Mouse (Mus musculus) ovary, postnatal 36 days (tissue): Measurements from ENCODE around the gene Tmtc1.

Experiments used
- DNase-seq: peaks from one replicate; pipeline ENCODE4 v3.0.0; 2022; ENCODE audit warnings: low spot score, mixed read lengths

Gene Tmtc1

DNA sequence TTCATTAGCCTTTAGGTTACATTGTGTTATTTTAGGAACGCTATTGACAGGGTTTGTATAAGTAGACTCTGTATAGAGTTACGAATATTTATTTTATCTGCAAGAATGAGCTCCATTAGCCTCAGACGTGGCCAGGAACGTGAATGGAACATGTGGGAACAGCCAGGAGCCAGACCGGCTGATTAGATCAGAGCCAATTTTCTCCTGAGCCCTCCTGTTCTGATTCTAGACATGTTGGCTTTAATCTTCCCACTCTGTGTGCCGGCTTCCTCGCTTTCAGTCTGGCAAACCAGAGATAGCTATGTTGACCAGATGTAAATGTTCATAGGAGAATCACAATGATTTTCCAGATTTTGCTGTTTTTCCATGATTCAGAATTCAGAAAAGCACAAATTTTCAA lies 22.6 kb downstream of the Tmtc1 start:
- DNase-seq = no peak

DNA sequence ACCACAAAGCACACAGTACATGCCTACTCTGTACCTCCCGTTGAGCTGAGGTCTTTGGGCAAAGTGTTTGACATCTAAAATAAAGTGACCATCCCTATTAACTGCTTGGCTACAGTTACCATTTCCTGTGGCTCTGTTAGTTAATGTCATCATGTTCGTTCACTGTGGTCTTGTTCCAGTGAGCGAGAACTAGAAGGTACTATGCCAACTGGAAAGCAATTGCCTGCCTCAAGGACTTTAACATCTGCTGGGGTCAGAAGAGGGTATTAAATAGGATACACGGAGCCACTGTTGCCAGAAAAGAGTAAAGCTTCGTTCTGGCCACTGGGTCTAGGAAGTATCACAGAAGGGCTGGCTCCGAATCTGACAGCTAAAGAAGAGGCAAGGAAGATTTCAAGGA lies 23.8 kb downstream of the Tmtc1 start:
- no peak for DNase-seq

DNA sequence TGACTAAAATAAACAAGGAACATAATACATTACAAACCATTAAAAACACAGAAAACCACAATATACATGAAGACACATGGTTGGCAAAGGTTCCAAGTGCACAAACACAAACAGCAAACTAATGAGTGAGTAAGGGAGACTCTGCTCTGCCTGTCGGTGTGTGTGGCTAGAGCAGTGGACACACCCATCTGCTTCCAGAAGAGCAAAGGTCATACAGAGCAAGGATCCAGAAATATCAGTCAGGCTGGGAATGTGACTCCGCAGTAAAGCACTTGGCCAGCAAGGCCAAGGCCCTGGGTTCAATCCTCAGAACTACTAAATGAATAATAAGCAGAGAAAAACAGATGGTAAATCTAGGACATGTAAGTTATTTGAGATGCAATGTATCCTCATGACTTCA lies 27.6 kb downstream of the Tmtc1 start:
- DNase-seq = no peak

DNA sequence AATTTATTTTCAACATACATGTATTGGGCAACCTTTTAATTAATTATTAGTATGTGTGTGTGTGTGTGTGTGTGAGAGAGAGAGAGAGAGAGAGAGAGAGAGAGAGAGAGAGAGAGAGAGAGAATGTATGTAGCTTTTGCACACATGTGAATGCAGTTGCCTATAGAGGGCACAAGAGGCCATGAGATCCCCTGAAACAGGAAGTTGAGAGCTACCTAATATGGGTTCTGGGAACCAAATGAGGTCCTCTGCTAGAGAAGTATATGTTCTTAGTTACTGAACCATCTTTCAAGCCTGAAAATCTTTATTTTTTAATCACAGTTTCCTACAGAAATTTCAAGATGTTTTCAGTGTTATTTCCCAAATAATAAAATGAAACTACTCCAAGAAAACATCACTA lies 30.6 kb downstream of the Tmtc1 start:
- DNase-seq = no peak

- DNase-seq = no peak
Observed at GRCm38 (mm10) chr6:148406792-148407490, 37.2 kb downstream of the Tmtc1 start.

DNA sequence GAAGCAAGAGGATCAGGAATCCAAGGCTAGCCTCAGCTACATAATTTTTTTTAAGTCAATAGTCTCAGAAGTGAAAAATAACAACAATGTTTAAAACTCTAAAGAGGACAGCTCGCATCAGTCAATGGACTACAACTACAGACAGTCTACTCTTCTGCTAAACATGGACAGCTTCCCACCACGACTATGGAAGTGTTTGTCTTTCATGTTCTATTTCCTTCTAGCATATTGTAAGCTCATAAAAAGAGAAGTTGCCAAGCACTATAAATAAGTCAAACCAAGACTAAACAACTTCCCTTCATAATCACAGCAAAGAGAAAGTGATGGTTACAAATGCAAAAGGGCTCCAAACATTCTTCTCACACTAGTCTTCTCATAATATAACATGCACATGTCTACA lies 38.6 kb downstream of the Tmtc1 start:
- no peak for DNase-seq

DNA sequence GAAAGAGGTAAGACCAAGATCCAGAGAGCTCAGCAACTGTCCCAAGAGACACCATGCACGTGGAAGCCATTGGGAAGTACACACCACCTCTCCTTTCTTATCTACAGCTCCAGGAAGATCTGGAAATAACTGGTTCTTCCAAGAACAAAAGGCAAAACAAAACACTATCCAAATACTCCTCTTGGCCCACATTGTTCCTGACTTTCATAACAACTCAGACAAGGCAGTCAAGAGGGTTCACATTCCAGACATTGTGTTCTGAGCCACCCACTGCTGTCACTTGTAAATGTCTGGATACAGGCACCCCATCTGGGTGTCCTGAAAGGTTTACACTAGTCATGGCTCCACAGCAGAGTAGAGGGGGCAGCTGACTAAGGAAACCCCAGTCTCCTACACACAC lies 39.7 kb downstream of the Tmtc1 start:
- no peak for DNase-seq

GRCm38 (mm10) chr6:148403761-148404160 lies 40.4 kb downstream of the Tmtc1 start:
- no peak for DNase-seq

DNA sequence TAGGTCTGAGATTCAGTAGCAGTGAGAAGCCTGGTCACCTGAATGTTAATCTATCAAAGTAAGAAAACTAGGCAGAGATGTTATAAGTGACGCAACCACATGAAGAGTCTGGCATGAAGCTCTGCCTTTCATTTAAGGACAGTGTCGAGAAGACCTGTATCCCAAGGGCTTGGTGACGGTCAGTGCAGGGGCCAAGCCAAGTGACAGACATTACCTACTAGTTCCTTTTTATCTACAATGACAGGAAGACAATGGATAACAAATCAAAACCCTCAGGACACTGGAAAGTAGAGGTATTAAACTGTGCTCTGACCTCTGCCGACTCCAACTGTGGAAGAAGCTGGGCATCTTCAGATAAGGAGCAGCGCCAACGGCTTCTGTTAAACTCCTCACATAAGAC lies 43.2 kb downstream of the Tmtc1 start:
- no peak for DNase-seq

GRCm38 (mm10) chr6:148399541-148399940 lies 44.6 kb downstream of the Tmtc1 start:
- DNase-seq = no peak

DNA sequence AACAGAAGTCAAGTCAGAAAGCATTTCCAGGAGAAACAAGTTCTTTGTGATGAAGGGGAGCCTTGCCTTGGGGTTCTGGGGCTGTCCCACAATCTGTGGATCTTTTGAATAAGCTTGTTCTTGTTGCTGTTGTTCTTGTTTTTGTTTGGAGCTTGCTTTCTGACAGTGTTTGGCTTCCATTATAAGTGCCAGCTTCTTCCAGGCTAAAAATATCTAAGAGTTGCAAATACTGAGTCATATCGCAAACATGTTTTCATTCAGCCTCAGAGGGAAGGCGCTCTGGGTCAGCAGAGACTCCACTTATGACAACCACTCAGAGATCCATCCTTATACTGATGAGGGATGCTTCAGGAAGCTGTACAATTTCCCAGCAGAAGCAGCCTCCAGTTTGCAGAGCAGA lies 45.3 kb downstream of the Tmtc1 start:
- no peak for DNase-seq

DNA sequence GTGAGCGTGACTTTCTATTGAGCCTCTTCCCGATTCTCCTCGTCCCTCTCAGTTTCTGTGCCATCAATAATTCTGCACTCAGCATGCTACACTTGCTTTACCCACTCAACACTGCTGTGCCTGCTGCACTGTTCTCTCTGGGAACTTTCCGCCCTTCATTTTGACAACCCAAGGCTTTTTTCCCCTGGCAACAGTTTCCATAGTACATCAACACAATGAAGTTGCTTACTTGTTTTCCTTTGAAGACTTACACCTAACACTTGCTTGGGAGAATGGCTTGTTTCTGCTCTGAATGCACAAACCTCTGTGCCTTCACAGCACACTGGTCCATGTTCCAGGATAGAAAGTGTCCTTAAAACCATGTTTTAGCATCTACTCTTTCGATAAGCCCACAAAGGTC lies 46.9 kb downstream of the Tmtc1 start:
- no peak for DNase-seq

DNA sequence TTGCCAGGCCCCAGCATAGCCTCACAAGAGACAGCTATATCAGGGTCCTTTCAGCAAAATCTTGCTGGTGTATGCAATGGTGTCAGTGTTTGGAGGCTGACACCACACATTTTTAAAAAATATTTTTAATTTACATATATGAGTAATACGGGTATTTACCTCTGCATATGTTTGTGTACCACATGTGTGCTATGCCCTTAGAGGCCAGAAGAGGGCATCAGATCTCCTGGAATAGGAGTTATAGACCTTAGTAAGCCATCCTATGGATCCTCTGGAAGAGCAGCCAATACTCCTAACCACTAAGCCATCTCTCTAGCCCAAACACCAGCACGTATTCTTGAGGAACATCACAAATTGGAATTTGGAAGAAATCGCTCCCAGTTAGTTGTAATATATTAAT lies 48.9 kb downstream of the Tmtc1 start:
- DNase-seq = no peak

DNA sequence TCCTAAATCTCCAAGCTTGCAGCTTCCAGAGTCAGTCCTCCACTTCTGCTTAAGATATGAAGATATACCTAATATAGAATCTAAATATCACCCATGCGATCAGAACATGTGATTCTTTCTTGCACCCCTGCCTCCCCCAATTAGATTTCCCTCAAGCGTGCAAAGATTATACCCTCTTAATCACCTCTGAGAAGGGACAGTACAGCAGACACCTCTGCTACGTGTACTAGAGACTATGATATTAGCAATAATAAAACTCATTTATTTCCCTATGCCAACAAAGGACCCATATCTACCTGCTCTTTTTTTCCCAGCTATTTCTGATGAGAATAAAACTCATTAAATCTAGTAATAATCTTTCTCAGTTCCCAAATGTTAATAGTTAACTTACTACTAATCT lies 49.9 kb downstream of the Tmtc1 start:
- DNase-seq = no peak

DNA sequence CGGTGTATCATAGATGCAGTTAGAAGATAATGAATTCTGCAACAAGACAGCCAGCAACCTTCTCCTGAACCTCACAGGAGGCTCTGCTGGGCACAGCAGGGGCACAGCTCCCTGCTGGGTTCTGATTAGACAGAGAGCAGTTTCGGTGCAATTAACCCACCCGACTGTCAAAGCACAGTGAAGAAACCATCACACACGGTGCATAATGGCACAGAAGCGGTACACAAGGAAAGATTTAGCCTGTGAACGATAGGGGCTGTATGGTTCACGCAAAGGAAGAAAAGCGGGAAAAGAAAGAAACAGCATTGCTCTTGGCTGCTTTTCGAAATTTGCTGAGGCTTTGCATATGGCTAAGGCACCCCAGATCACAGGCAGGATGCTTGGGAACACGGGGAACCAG lies 52.0 kb downstream of the Tmtc1 start:
- no peak for DNase-seq

DNA sequence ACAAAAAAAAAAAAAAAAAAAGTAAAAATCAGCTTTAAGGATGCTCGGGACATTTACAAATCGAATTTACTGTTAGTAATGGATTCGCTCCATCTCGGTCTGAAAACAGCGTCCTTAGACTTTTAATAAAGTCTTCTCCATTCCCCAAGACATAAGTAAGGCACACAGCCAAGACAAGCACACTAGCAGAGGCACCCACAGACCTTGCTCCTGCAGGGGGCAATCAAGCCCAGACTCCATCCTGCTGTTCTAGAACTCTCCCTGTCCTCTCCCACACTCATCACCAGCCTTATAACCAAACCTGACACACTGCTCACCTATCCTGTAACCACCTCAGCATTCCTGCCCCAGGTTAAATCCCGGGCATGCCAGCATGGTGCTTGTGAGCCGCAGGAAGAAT lies 52.9 kb downstream of the Tmtc1 start:
- no peak for DNase-seq

- no peak for DNase-seq
Observed at GRCm38 (mm10) chr6:148390630-148391276, 53.4 kb downstream of the Tmtc1 start.

GRCm38 (mm10) chr6:148387990-148388389 lies 56.2 kb downstream of the Tmtc1 start:
- DNase-seq = no peak

DNA sequence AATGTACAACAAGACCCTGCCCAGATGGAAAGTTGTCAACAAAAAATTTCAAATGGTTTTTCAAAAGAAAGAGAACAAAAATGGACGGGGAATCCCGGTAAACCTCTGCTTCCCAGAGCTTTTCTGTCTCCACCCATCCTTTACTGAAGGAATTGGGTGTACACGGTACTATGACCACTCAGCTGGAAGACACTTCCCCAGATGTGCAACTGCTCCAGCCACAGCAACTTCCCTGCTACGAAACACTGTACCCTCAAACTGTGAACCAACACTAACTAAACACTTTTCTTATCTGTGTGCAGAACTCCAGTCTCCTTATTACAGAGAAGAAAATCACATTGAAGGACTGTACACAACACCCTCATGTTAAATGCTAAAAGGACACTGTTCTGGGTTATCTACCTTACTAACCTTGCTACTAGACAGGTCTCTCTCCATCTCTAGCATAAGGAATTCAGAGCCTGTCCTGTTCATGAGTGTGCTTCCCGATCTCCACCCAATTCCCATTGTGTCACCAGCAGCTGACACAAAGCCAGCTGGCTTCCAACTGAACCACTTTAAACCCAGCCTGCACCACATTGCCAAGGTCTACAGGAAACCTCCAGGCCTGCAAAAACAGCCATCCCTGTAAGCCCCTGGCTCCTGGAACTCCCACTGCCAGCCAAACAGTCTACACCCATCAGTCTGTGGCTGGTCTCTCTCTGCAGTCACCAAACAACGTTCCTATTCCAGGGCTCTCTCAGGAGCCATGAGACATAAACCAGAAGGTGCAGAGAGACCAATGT lies 59.9 kb downstream of the Tmtc1 start:
- peak; percentile 19 for DNase-seq

DNA sequence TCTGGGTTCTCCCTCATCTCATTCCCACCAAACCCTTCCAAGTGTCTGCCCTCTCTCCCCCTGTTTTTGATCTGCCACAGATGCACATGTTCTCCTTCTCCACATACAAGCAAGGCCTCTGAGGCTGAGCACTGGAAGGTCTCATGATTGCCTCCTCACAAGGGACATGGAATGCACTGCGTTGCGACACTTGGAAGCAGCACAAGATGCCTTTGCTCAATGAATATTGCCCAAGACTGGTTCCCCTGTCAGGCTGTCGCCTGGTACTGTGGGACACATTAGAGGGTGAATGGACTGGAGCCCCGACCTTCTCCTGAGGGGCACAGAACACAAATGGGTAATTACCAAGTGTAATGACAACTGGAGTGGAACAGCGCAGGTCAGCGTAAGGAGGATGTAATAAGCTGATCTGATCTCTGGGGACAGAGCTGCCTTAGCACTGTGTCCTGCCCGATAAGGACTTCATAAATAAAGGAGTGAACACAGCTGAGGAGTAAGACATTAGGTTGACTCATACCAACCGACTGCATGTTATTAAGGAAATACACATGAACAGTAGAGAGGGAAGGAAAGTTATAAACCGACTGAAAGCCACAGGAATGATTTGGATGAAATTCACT lies 62.9 kb downstream of the Tmtc1 start:
- no peak for DNase-seq

DNA sequence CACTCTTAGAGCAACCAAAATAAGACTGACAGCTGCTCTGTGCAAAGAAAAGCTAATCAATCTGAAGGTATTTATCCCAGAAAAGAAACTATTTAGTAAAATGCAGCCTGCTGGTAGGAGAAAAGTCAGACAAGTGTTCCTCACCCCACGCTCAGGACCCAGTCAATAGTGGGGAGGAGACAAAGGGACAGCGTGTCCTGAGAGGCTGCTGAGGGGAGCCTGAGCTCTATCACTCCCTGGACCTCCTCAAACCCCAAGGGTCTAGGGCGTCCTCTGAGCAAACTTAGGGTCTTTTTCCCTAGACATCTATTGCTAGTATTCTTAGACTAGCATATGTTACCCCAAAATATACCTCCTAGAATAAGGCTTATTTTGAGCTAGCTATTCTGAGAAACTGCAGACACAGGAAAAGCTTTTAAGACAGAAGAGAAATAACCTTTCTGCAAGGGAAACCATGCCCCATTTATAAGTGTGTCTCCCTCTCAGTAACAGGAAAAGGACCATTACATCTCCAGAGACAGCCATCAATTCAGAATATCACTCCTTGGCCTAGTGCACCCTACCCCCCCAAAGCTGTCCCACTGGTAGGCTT lies 68.5 kb downstream of the Tmtc1 start:
- no peak for DNase-seq

- DNase-seq = no peak
Observed at GRCm38 (mm10) chr6:148375015-148375414, 69.2 kb downstream of the Tmtc1 start.
